8 mouse cellular contexts compared by ENCODE assay signal in genomic region chr13:109902460-109902854, GRCm38 (mm10).
DNase-seq lines count a peak whose midpoint lies in the region; ATAC-seq lines count a peak whose summit lies in the region.

No protein-coding gene starts in this region.

- intact Hi-C loops in left cerebral cortex, postnatal 4 days (cut with DNase I), result loop anchor here (5.0 to 10.0 kb wide), 2 partner anchors 80 to 288 kb away; no protein-coding TSS in a partner anchor

- peak; percentile 43 for ATAC-seq in megakaryocyte progenitor cell, adult 5-6 weeks (replicated peaks; ENCODE audit: poor library complexity)

- peak; percentile 86 for DNase-seq in T-cell, adult 2 months (ENCODE audit: low spot score)
- peak; percentile 32 to 40 for DNase-seq in cerebellum, postnatal 4 days (ENCODE audit: low spot score in 2 of 2)
- DNase-seq in gastrocnemius, postnatal 25 days, result peak; percentile 73
- DNase-seq in induced T-regulatory cell, adult 2 months (ENCODE audit: low read depth), result peak; percentile 82
- peak; percentile 46 for DNase-seq in left cerebral cortex, postnatal 4 days
- DNase-seq in retina, postnatal 7 days (ENCODE audit: low read depth, low spot score), result peak; percentile 42
- DNase-seq in thymus, postnatal 36 days, result peak; percentile 90 to 96

Comparison
In these comparisons a context has a peak if more than half of its experiments do, and no peak if none do; other contexts are left out.
1. Peak in every context shown above with its lines: DNase-seq and ATAC-seq.
2. DNase-seq: peak in every context shown above with its lines; median percentile 93 in thymus, postnatal 36 days; 86 in T-cell, adult 2 months; 82 in induced T-regulatory cell, adult 2 months; 73 in gastrocnemius, postnatal 25 days; 46 in left cerebral cortex, postnatal 4 days; 42 in retina, postnatal 7 days; 36 in cerebellum, postnatal 4 days.